Mouse (Mus musculus) forelimb bud, embryonic 11.5 days (tissue): ENCODE measurements around the gene Tgfbr2.
A peak's percentile ranks its signal among the peaks of the same experiment; 100 is the strongest.

Source experiments
- DNase-seq: peaks from one replicate; pipeline ENCODE4 v3.0.0-alpha.2; 2012; ENCODE audit warnings: low read depth, low spot score

Tgfbr2 gene

DNA sequence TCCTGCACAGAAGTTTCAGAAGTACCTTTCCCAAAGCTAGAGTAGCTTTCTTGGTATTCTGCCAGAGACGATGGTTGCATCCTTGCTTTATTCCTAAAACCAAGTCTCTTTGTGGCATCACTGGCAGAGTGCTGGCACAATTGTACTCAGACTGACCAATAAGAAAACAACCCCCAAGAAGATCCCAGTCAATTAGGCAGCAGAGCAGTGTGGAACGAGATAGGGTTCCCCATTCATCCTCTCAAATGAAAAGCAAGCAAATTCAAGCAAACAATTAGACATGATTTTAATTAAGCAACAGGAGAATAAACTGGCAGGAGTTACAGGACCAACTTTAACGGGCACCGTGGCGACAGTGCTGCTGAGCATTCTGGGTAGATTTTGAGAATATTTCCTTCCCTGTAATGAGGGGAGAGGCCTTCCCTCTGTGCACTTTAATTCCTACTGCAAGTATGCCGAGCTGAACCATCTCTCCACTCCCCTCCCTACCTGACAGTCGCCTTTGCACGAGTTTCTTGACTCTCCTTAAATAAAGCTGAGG is 56.8 kb downstream of the Tgfbr2 start:
- no peak for DNase-seq

DNA sequence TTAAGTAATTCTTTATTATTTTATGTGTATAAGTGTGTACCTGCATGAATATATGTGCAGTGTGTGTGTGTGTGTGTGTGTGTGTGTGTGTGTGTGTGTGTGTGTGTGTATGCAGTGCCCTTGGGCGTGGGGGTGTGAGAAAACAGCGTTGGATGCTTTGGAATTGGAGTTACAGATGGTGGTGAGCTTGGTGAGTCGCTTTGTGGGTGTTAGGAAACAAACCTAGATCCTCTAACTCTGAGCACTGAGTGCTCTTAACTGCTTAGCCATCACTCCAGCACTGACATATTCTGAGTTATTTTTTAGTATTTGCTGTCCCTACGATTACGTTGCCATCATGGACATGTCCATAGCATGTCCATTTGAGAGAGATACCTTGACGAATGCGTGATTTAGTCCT is 59.3 kb downstream of the Tgfbr2 start:
- no peak for DNase-seq

DNA sequence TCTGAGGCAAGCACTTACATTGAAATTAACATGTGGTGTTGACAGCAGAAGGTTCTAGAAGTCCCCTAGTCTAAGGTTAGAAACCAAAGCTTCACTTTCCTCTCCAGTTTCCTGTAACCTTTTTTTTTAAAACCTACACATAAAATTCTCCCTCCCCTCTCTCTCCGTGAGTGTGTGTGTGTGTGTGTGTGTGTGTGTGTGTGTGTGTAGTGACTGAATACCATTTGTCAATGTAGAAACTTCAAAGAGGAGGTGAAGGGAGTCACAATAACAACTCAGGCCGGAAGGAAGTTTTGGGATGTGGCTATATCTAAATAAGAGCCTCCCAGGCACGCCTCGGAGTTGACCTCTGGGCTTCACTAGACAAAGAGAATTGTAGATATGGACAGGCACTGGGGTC is 60.8 kb downstream of the Tgfbr2 start:
- no peak for DNase-seq

DNA sequence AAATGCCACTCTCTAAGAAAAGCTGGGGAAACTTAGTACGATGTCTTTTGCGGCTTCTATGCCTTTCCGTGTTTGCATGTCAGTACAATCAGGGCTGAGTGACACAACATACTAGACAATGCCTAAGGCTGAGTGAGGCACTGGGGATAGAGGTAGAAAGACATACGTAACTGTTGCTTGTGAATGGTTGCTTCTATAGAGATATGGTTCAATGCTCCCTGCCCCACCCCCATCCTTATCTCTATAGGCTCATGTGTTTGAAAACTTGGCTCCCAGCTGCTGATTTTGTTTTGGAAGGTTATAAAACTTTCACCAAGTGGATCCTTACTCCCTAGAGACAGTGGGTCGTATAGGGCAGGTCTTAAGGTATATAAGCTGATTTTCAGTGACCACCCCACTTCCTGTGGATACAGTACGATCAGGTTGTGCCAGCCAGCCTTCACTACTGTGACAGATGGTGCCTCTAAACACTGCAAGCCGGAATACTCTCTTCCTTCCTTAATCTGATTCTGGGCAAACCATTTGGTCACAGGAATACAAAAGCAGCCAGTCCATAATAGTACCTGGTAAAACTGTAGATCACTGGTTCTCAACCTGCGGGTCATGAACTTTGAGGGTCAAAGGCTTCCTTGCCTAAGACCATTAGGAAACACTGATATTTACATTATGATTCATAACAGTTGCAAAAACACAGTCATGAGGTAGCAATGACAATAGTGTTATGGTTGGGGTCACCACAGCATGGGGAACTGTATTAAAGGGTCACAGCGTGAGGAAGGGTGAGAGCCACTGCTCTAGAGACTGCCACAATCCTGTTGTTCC is 63.8 kb downstream of the Tgfbr2 start:
- no peak for DNase-seq

DNA sequence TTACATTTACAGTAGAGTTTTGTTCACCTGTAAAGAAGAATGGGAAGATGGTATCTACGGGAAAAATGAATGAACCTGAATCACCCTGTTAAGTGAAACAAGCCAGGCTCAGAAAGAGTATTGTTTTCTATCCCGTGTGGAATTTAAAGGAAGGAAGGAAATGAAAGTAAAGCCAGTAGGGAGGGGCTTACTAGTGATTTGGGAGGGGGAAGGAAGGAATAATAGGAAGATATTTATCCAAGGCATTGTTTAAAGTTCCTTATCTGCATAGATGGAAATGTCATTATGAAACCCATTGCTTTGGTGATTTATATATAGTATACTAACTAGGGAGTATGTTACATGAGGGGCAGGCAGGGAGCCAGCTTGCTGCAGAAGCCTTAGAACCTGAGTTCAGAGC is 66.4 kb downstream of the Tgfbr2 start:
- DNase-seq, result no peak

DNA sequence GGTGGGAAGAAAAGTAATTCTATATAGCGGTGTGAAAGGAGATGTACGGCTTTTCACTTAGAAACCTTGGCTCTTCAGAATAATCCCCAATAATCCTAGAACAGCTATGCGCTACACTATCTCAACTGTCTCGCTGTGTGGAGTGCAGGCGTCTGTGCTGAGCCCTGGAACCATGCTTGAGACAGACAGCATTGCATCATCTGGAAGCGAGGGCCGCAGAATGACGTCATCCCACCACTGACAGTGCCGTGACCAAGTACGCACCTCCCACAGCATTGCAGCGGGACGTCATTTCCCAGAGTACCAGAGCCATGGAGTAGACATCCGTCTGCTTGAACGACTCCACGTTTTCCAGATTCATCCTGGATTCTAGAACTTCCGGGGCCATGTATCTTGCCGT is 70.4 kb downstream of the Tgfbr2 start:
- DNase-seq, result no peak

DNA sequence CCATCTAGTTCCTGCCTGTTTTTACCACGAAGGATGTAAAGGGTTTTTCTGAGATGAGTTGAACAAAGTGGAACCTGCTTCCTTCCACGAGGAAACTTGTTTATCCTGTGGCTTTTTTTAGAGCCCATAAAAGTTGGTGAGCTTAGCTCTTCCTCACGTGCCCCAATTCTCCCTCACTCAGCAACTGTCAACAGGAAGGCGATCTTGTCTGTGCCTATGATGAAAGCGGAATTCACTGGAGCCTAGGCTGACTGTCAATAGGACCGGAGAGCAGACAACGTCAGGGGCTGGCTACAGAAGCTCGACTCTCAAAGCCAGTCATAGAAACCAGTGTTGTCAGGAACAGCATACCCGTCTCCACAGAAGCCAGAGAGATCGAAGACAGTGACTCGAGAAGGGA is 73.3 kb downstream of the Tgfbr2 start:
- no peak for DNase-seq

DNA sequence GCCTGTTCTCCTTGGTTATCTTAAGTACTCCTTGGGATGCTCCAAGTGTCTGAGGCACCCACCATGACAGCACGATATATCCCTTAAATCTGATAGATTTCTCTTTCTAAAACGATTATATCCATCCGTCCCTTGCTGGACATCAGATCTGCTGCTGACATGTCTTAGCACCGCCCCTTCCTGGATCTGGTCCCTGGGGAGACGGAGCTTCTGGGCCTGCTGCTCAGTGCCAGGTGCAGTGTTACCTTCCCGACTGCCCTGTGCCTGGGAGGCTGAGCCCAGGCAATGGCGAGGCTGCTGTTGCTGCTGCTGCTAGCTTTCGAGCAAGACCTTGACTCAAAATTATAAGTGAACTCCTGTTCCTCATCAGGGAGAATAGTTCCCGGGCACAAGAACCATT is 75.1 kb downstream of the Tgfbr2 start:
- DNase-seq, result no peak

DNA sequence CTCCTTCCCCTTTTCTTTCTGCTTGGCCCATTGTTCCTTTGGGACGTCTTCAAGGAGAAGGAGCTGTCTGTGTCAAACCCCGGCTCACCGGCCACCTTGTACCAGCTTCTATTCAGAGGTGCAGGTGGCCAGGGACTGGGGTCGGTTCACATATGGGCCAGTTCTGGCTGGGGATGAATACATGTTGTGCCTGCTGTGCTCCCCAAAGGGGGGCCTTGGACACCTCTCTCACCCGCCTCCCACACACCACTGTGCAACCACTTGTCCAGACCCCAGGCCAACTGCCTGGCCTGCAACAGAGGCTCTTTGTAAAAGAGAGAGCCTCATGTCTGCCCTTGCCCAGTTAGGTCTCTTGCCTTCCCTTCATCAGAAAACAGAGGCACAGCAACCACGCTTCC is 75.6 kb downstream of the Tgfbr2 start:
- DNase-seq, result peak; percentile 13

DNA sequence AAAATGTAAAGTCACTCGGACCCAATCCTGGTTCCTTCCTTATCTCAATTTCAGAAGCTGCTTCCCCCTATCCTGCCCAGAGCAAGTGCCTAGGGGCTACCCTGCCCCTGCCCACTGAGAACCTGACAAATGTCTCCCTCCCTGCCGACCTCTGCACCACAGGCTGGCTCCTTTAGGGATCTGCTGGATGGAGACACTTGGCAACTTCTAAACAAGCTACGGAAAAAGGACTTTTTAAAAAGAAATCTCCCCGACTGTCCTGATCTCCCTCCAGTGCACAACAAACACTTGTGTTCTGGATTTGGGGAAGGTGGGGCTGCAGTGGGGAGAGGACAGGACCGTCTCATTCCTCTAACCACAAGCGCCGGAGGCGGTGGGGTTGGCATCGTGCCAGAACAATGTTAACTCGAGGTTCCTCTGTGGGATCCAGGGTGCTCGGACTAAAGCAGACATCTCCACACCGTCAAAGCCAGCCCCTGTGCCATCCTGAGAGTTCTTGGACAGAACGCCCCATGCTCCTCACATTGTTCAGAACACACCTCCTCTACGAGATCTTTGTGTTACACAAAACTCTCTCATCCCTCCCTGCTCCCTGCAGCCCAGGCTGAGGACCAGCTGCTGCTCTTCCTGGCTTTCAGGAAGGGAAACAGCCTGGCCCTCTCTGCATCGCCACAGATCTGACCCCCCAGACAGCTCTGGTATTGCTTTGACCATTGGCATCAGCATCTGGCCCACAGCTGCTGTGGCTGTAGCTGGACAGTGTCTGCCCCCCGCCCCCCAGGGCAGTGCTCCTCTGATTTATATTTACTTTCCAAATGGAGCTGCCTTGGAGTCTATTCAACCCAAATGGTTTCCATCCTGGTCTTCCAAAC is 76.2 kb downstream of the Tgfbr2 start:
- peak; percentile 35 for DNase-seq

DNA sequence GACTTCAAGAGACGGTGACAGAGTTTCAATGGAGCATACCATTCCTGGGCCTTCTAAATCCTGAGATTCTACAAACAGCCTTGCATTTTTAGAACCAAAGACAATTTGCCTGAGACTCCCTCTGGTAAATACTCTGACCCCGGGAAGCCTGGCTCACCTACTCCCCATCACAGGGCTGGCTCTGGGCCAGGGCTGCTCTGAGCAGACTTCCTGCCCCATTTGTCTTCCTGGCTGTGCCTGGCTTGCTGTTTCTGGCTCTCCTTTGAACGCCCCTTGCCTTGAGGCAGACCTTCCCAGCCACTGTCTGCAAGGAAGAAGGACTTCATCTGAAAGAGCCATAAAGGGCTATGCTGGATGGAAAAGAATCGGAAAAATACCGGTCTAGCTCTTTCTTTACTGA is 83.2 kb downstream of the Tgfbr2 start:
- peak; percentile 25 for DNase-seq

DNA sequence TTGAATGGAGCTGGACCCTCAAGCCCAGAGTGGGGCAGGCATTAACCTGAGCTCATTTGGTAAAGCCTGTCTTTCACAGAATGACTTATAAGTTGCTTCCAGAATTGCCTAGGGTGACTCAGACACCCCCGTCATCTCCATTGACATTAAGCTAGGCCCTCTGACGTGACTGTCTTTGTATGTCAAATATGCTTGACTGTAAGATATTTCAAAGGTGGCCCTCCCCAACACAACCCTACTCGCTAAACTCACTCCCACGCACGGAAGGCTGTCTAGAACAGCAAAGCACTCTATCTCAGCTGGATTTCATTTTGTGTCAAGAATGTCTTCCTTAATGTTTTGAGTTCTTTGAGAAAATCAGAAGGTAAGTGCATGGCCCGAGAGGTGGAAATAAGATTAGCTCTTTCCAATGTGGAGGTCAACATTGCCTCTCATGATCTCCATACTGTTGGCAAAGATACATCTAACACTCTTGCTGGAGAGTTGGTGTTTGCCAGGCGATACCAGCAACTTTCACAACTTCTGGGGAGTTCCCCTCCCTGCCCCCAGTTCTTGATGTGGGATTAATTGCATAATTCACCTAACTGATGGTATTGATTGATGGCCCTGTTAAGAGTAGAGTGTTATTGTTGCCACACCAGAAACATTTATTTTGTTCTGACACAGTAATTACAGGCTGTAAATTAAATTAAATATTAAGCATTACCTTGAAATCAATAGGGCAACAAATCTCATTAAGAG is 83.9 kb downstream of the Tgfbr2 start:
- DNase-seq, result no peak

DNA sequence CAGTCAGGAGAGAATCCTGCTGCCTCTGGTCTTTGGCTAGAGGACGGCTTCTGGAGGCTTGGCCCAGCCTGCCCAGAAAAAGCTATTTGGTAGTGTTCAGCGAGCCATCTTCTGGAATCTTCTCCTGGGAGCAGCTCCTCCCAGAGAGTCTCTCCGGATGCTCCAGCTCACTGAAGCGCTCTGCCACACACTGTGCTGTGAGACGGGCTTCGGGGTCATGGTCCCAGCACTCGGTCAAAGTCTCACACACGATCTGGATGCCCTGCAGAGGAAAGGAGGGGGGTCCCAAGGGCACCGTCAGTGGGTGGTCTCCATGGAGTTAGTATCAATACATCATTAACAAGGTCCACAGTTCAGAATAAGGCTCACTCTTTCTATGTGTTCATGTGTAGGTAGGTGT is 84.9 kb downstream of the Tgfbr2 start:
- no peak for DNase-seq

DNA sequence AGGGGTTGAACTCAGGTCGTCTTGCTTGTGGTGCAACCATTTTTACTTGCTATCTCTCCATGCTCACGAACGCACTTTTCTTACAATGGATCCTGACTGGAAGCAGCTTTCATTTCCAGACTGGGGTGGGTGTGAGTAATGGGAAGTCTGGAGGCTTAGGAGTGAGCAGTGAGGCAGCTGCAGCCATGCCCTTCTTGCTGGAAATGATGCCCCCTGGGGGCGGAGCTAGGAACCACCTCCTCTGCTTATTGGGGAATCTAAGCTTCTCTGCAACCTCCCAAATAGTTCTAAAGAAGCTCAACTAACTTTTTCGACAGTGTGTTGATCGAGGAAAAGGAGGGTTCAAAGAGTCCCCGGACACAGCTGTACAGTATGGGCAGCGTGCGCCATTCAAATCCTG is 86.2 kb downstream of the Tgfbr2 start:
- no peak for DNase-seq

DNA sequence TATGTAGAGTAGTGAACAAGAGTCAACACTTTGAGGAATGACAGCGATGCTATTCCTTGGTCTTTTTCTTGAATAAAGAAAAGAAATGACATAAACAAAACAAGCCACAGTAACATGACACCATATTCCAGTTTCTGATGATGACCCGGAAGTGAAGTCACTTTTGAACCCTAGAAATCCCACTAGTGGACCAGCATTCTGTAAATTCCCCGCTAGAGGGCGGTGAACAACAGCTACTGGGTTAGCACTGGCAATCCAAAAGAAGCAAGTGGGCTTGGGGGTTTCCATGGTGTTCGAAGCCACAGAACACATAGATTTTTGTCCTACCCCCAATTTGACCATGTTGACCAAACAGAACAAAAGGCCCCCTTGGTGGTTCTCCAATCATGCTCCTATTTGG is 87.3 kb downstream of the Tgfbr2 start:
- peak; percentile 79 for DNase-seq

DNA sequence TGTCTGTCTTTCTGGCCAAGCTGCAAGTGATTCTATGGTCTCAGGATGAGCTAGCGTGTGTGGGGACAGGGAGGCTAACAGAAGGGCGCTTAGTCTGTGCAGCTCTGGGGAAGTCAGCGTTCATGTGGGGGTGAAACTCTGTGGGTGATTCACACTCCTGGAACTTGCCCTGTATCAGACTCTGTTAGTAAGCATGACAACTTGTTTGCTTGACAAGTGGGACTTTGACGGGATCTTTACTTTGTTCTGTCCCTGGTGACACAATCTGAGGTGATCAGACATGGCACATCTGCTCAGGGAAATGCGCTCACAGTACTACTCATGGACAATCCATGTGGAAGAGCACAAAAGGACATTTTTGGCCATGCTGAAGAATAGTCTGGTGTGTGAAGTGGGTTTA is 87.9 kb downstream of the Tgfbr2 start:
- DNase-seq, result no peak

DNA sequence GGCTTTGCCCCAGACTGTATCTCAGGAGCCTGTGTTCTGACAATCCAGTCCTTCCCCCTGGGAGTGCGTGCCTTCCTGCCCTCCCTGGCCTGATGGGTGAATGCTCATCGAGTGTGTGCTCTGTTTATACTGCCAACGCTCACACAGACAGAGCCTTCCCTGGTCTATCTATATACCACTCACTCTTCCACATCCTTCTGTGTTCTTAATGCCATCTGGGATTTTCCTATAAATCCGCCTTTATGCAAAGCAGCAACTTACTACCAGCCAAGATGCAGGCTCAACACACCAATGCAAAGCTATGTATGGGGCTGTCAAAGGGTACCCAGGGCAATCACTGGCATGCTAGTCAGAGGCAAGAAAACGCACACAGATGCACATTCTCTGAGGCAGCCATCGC is 89.2 kb downstream of the Tgfbr2 start:
- no peak for DNase-seq

DNA sequence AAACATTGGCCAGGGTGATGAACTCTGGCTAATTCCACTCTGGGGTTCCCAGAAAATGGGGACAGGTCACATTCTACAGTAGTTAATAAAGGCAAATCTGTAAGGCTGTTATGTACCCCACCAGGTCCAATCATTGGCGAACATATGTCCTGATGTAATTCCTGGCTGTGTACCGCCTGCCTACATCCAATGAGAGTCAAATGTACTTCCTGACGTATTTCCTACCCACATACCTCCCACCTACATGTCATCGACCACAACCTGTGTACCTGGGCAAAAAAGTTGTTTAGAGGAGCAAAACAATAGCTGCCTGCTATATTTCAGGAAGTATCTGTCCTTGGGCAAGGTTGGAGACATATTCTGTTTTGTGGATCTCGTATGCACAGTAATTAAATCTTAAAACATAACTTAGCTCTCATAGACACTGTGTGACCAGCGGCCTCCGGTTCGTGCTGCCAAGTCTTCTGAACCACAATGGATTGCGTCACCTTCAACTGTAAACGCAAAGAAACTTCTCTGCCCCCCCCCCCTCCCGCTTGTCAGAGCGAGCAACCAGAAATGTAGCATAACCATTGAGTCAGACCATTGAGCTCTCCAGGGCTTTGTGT is 90.7 kb downstream of the Tgfbr2 start:
- DNase-seq, result no peak

DNA sequence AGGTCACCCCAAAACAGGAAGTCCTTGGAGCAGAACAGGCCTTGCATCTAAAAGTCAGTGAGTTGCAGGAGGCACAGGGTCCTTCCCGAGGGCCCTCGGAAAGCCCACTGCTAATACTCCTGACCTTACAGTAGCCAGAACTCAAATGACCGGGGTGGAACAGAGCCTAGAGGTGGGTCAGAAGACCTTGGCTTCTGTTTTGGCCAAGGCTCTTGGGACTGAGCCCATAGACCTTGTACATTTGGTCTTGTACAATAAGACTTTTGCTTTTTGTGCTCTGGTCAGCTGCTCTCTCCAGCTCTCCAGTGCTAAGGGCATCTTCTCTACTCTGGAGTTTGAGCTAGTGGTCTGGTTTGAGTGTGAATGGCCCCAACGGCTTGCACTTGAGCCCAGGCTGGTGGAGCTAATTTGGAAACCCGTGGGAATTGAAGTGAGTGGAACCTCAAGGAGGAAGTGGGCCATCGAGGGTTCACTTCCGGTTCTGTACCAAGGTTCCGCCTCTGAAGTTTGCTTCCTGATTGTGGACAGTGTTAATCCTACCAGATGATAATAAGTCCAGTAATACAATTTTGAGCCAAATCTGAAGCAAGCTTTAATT is 91.3 kb downstream of the Tgfbr2 start:
- no peak for DNase-seq

DNA sequence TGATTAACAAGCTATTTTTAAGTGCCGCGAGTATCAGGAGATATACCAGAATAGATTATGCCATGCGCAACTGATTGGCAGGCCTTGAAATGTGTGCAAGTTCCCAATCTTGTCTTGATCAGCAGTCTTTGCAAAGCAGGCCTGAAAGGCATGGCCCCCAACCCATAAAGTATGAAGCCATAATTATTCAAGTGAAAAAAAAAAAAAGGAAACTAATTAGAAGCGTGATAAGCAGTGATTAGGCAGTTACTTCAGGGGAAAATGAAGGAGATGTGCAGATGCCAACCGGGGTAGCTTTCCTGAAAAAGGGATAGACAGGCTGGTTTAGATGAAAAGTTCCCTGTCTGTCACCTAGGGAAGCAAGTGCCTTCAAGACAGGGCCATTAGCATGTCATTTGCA is 91.9 kb downstream of the Tgfbr2 start:
- no peak for DNase-seq

DNA sequence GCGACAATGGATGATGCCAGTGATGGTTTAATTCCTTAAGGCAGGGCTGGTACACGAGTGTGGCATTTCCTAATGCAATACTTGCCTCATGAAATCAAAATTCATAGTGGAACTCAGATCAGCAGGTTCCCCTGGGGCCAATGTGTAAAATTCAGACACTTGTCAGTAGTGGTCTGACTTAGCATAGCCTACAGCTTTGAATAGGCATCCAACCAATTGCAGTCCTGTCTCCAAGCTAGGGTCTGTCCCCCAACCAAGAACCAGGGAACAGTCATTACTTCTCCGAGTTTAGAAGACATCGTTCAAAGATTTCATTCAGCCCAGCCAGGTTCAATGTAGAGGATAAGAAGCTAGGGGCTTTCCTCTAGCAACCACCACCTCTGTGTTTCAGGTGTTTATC is 93.4 kb downstream of the Tgfbr2 start:
- DNase-seq, result no peak
